Mouse (Mus musculus) erythroblast, embryonic 14.5 days (primary cell): Measurements from ENCODE around the gene Cdkal1.

Experiments
- GATA1 ChIP-seq: IDR thresholded peaks from 2 replicates; pipeline ENCODE4 v1.6.1; 2012; ENCODE audit warnings: low read length, inconsistent platforms, mixed read lengths
- TAL1 ChIP-seq: IDR thresholded peaks from 3 replicates; pipeline ENCODE4 v1.6.1; 2012; ENCODE audit warnings: low read length, inconsistent platforms, mixed read lengths

- TF ChIP-seq TAL1 = no peak
- TF ChIP-seq GATA1 = no peak
Observed at GRCm38 (mm10) chr13:29621881-29622280, 233.6 kb downstream of the Cdkal1 start.
